Mouse (Mus musculus) small intestine, adult 10 weeks (tissue): ENCODE results near the gene Eci1. TPM values are rescaled to one million over a fixed set of nuclear protein-coding genes. Genes with fewer than 3 reads are reported as not detected.

ENCODE experiments used
- polyA plus RNA-seq: library from polyadenylated mRNA; stranded (reverse); fragments of 350-450 nt; fragmentation: Illumina TruSeq; extraction: RNeasy Lipid Tissue Mini Kit (QIAGEN cat#74804); gene quantifications from one replicate; pipeline ENCODE4 v1.2.3, GENCODE M21; 2014; ENCODE audit warnings: low replicate concordance

Gene Eci1
- polyA plus RNA-seq: 15.5 TPM

GRCm38 (mm10) chr17:24426471-24427169 is at the start of gene Eci1:
TSS of gene Eci1 (plus strand) at chr17:24426641.

GRCm38 (mm10) chr17:24414230-24414976 is 12.0 kb upstream of the Eci1 start, which contains the start of gene Rnps1:
TSS of gene Rnps1 (plus strand) at chr17:24414565.

GRCm38 (mm10) chr17:24442632-24443155 is 16.3 kb downstream of the Eci1 start, which contains the start of gene Dnase1l2:
TSS of gene Dnase1l2 (minus strand) at chr17:24443105.

GRCm38 (mm10) chr17:24469910-24470602 is 43.6 kb downstream of the Eci1 start, which contains the start of the genes E4f1 and Pgp:
TSS of gene E4f1 (minus strand) at chr17:24470313.
TSS of gene Pgp (plus strand) at chr17:24470392.

DNA sequence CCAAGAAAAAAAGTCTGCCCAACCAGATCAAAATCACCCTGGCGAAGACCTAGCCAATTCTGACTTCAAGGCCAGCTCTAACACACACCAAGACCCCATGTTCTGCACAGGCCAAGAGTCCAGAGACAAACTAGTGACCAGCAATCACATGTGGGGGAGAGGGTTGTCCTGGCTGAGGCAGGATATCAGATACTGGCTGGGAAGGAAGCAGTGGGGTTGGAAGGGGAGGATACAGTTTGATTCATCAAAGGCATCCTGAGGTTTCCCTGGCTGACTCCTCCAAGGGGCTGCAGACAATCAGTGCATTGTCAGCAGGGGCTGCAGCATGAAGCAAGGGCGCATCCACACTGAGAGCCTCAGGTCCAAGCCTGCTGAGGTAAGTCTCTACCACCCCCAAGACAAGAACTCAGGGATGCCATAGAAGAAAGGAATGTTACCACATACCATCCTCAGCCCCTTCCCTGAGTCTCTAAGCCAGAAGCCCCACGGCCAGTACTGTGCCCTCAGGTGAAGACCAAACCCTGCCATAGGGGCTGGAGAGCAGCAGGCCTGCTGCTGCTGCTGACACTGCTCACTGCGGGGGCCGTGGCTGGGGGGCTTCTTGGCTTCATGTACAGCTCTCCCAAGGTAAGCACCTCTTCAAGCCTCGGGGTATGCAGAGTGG is 47.3 kb downstream of the Eci1 start, which contains the start of gene Bricd5:
TSS of gene Bricd5 (plus strand) at position 273 of the 664 bp plus-strand sequence.

DNA sequence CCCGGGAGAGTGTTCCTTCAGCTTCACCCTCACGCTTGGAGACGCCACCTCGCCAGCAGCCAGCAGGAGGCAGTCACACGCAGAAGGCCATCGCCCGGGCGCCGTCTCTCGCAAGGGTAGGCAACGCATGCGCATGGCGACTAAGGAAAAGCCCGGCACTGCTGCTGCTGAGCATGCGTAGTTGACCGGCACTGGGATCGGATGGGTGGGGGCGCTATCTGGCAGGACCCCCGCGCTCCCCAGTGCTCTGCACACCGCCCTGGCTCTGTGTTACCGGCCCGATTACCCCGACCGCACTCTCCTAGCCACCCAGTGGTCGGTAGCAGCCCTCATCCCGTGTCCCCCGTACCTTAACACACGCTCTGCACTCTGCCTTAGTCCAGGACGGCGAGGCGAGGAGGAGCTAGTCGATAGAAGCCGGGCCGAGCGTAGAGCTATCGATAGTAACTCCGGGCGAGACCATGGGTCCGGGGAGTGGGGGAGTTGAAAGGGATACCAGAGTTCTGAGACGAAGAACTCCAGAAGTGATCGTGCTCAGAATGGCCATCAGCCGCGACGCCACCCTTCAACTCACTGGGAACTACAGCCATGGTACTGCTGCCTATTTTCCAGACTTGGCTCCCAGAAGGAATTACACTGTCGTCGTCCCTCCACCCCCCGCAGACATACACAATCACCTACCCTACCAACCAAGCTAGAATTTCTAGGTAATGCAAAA is 52.4 kb downstream of the Eci1 start, which contains the start of gene Mlst8:
TSS of gene Mlst8 (minus strand) at position 416 of the 718 bp plus-strand sequence.

DNA sequence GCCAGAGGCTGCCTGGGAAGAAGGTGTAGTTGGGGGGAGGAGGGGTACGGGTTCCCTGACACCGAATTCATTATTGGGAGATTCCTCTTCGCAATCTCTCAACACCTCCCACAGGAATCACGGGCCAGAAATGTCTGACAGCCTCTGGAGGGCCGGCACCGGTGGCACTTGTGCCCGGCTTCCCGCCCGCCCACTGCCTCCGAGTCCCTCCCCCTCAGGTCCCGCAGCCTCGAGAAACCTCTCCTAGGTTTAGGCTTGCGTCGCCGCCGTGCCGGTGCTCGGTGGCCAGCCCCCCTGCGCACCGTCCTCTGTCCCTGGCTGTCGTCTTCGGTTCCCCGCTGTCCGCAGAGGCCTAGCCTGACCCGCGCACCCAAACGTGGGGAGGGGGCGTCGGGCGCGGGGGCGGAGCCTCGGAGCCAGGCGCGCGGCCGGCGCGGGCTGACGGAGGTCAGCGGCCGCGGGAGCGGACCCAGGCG is 61.8 kb downstream of the Eci1 start, which contains the start of gene Caskin1:
TSS of gene Caskin1 (plus strand) at position 416 of the 476 bp plus-strand sequence.

Other genes with a start within 250 kb of the Eci1 start
- gene Tbc1d24, start 221.1 kb upstream of the Eci1 start, polyA plus RNA-seq: 34.6 TPM
- gene Ntn3, start 217.1 kb upstream of the Eci1 start, polyA plus RNA-seq: not detected
- 2.5 TPM for gene Tedc2, start 205.8 kb upstream of the Eci1 start, polyA plus RNA-seq
- 1.9 TPM for gene Ccnf, start 175.2 kb upstream of the Eci1 start, polyA plus RNA-seq
- not detected for gene Abca17, start 75.6 kb upstream of the Eci1 start, polyA plus RNA-seq
- gene Abca3, start 74.7 kb upstream of the Eci1 start, polyA plus RNA-seq: 1.4 TPM
- gene Rnps1, start 12.1 kb upstream of the Eci1 start, polyA plus RNA-seq: 70.5 TPM
- not detected for gene Dnase1l2, start 16.5 kb downstream of the Eci1 start, polyA plus RNA-seq
- gene E4f1, start 43.7 kb downstream of the Eci1 start, polyA plus RNA-seq: 0.67 TPM
- gene Pgp, start 43.8 kb downstream of the Eci1 start, polyA plus RNA-seq: 39.1 TPM
- not detected for gene Bricd5, start 47.2 kb downstream of the Eci1 start, polyA plus RNA-seq
- 3.2 TPM for gene Mlst8, start 52.4 kb downstream of the Eci1 start, polyA plus RNA-seq
- not detected for gene Caskin1, start 62.0 kb downstream of the Eci1 start, polyA plus RNA-seq
- gene Traf7, start 101.3 kb downstream of the Eci1 start, polyA plus RNA-seq: 3.7 TPM
- not detected for gene Rab26, start 107.6 kb downstream of the Eci1 start, polyA plus RNA-seq
- 0.93 TPM for gene Pkd1, start 123.2 kb downstream of the Eci1 start, polyA plus RNA-seq
- gene Tsc2, start 206.0 kb downstream of the Eci1 start, polyA plus RNA-seq: 3.3 TPM
- gene Nthl1, start 206.0 kb downstream of the Eci1 start, polyA plus RNA-seq: not detected
- gene Slc9a3r2, start 223.7 kb downstream of the Eci1 start, polyA plus RNA-seq: 3.3 TPM
- gene Npw, start 231.8 kb downstream of the Eci1 start, polyA plus RNA-seq: not detected
- gene Zfp598, start 243.0 kb downstream of the Eci1 start, polyA plus RNA-seq: 1.8 TPM